In genomic region chr1:128682942-128683341, GRCm38 (mm10) we compare ENCODE assay signal across 29 mouse cellular contexts.
A peak's percentile ranks its signal among the peaks of the same experiment; 100 is the strongest.
DNase-seq lines count a peak whose midpoint lies in the region; ATAC-seq lines count a peak whose summit lies in the region.
"Had no signal": no experiment of that assay in that cellular context is flagged by ENCODE, and none has a peak within 500 bp of the region (broad histone marks: within the 10 kb centered on the region; RNA-seq: fewer than 3 reads in every experiment).

No protein-coding gene starts in this region.

- H3K27ac ChIP-seq in lung, embryonic 15.5 days: peak overlapping the region; percentile 65
- H3K27ac ChIP-seq: embryonic facial prominence, embryonic 13.5 days; forebrain, embryonic 15.5 days; hindbrain, embryonic 15.5 days; limb, embryonic 10.5 days; limb, embryonic 15.5 days; liver, embryonic 13.5 days; macrophage; midbrain, embryonic 15.5 days had no signal

- no peaks in the 10 kb centered on the region for H3K27me3 ChIP-seq in lung, embryonic 15.5 days
- H3K27me3 ChIP-seq: embryonic facial prominence, embryonic 13.5 days; forebrain, embryonic 15.5 days; hindbrain, embryonic 15.5 days; limb, embryonic 15.5 days; liver, embryonic 13.5 days; midbrain, embryonic 15.5 days had no signal

- WGBS in lung, embryonic 15.5 days: 41% methylated on average over 8 of the region's 8 CpGs

- H3K9me3 ChIP-seq in lung, embryonic 15.5 days: no peaks in the 10 kb centered on the region
- H3K9me3 ChIP-seq: embryonic facial prominence, embryonic 13.5 days; forebrain, embryonic 10.5 days; forebrain, embryonic 15.5 days; hindbrain, embryonic 10.5 days; hindbrain, embryonic 15.5 days; limb, embryonic 10.5 days; limb, embryonic 15.5 days; liver, embryonic 13.5 days; midbrain, embryonic 15.5 days had no signal

- no peaks in the 10 kb centered on the region for H3K36me3 ChIP-seq in lung, embryonic 15.5 days
- H3K36me3 ChIP-seq: embryonic facial prominence, embryonic 13.5 days; forebrain, embryonic 10.5 days; forebrain, embryonic 15.5 days; hindbrain, embryonic 10.5 days; hindbrain, embryonic 15.5 days; limb, embryonic 10.5 days; limb, embryonic 15.5 days; liver, embryonic 13.5 days; midbrain, embryonic 15.5 days had no signal

- no peak overlapping the region for H3K4me2 ChIP-seq in lung, embryonic 15.5 days
- H3K4me2 ChIP-seq: embryonic facial prominence, embryonic 13.5 days; forebrain, embryonic 15.5 days; hindbrain, embryonic 15.5 days; limb, embryonic 15.5 days; liver, embryonic 13.5 days; midbrain, embryonic 15.5 days had no signal

- H3K9ac ChIP-seq in lung, embryonic 15.5 days: no peak overlapping the region
- H3K9ac ChIP-seq: embryonic facial prominence, embryonic 13.5 days; forebrain, embryonic 15.5 days; hindbrain, embryonic 15.5 days; limb, embryonic 15.5 days; liver, embryonic 13.5 days; midbrain, embryonic 15.5 days had no signal

- no peak overlapping the region for H3K4me3 ChIP-seq in lung, embryonic 15.5 days
- H3K4me3 ChIP-seq: embryonic facial prominence, embryonic 13.5 days; forebrain, embryonic 10.5 days; forebrain, embryonic 15.5 days; hindbrain, embryonic 10.5 days; hindbrain, embryonic 15.5 days; limb, embryonic 10.5 days; limb, embryonic 15.5 days; liver, embryonic 13.5 days; midbrain, embryonic 15.5 days had no signal

- H3K4me1 ChIP-seq in lung, embryonic 15.5 days: peaks cover 34% of the 10 kb centered on the region
- H3K4me1 ChIP-seq: liver, embryonic 13.5 days had no signal

- ATAC-seq in lung, embryonic 15.5 days (ENCODE audit: borderline replicate concordance, extremely low read depth, low FRiP score, low TSS enrichment): no peak
- ATAC-seq: forebrain, embryonic 15.5 days; inflammation-experienced regulatory T-cells, adult 6 months; midbrain, embryonic 15.5 days had no signal

- peak; percentile 23 to 26 for DNase-seq in layer of hippocampus, adult 8-10 months (ENCODE audit: low spot score in 2 of 2)
- DNase-seq in layer of hippocampus, postnatal 14 days (ENCODE audit: low spot score in 2 of 2): no peak
- DNase-seq in lung, postnatal 10 days: no peak
- peak; percentile 87 for DNase-seq in brain, adult 2 months (ENCODE audit: low read depth, low spot score)
- peak; percentile 36 for DNase-seq in layer of hippocampus, adult 9-11 months
- no peak for DNase-seq in natural killer cell, adult 2 months (ENCODE audit: low spot score in 2 of 2)
- DNase-seq: adrenal gland, postnatal 25 days; B cell, adult 2 months; cerebellum, adult 18-20 months; cerebellum, postnatal 10 days; gastrocnemius, postnatal 14 days; heart, postnatal 14 days; kidney, adult 11 months; kidney, postnatal 14 days; liver, embryonic 13.5 days; lung, adult 18-20 months; thymus, adult 18-20 months; thymus, postnatal 36 days had no signal

Comparison
In these comparisons a context has a peak if more than half of its experiments do, and no peak if none do; other contexts are left out.
1. DNase-seq: peak in layer of hippocampus, adult 8-10 months (2 of 2), brain, adult 2 months (single experiment) and layer of hippocampus, adult 9-11 months (single experiment); none in layer of hippocampus, postnatal 14 days (0 of 2), lung, postnatal 10 days (single experiment) and natural killer cell, adult 2 months (0 of 2).